Mouse (Mus musculus) midbrain, embryonic 12.5 days (tissue): ENCODE results near the gene Hydin. TPM values are rescaled to one million over a fixed set of nuclear protein-coding genes. Genes with fewer than 3 reads are reported as not detected.
A peak's percentile ranks its signal among the peaks of the same experiment; 100 is the strongest.

Experiments used
- ATAC-seq: fragments of 200-750 bp; cut with Nextera tagmentation; 2 replicates; pipeline ENCODE4 v1.8.0; 2017; ENCODE audit warnings: low read depth, moderate TSS enrichment, moderate library complexity; ENCODE audit not compliant: low FRiP score
- H3K27ac ChIP-seq: fragments of 300-500 bp; sonication (generic); replicated peaks from 2 replicates; pipeline ENCODE4 v1.5.1; 2016; ENCODE audit warnings: mild to moderate bottlenecking
- H3K27me3 ChIP-seq: fragments of 300-500 bp; sonication (generic); 2 replicates; pipeline ENCODE4 v1.6.1; 2016; ENCODE audit warnings: mild to moderate bottlenecking
- H3K36me3 ChIP-seq: fragments of 300-500 bp; sonication (generic); 2 replicates; pipeline ENCODE4 v1.6.1; 2016
- H3K4me1 ChIP-seq: fragments of 300-500 bp; sonication (generic); 2 replicates; pipeline ENCODE4 v1.6.1; 2016
- H3K4me2 ChIP-seq: fragments of 300-500 bp; sonication (generic); replicated peaks from 2 replicates; pipeline ENCODE4 v1.6.1; 2016; ENCODE audit warnings: mild to moderate bottlenecking, moderate library complexity
- H3K4me3 ChIP-seq: fragments of 300-500 bp; sonication (generic); 2 replicates; pipeline ENCODE4 v1.5.1; 2016; ENCODE audit warnings: mild to moderate bottlenecking
- H3K9ac ChIP-seq: fragments of 300-500 bp; sonication (generic); replicated peaks from 2 replicates; pipeline ENCODE4 v1.6.1; 2016; ENCODE audit warnings: mild to moderate bottlenecking, moderate library complexity
- H3K9me3 ChIP-seq: fragments of 300-500 bp; sonication (generic); 2 replicates; pipeline ENCODE4 v1.6.1; 2016; ENCODE audit warnings: mild to moderate bottlenecking
- WGBS: fragments of 180-500 bp; shearing (Covaris S2); methylation state at CpG from one replicate; pipeline ENCODE4 v1.1.7; 2016; 5-methylcytosine and 5-hydroxymethylcytosine counted together
- microRNA-seq: library from miRNA; unstranded; fragments of <30 nt; microRNA quantifications from one replicate; pipeline ENCODE4, GENCODE M21; 2017
- polyA plus RNA-seq: library from polyadenylated mRNA; unstranded; fragments of >200 nt; fragmentation: Nextera tagmentation; extraction: Ambion mirVana; gene quantifications from 2 replicates; pipeline ENCODE4 v1.2.1, GENCODE M21; 2016

The Hydin gene
- polyA plus RNA-seq, 1 experiment from 2014 or later, result 0.03 TPM

- Histone ChIP-seq H3K9ac (no peak overlapping the region), H3K4me2 (no peak overlapping the region), H3K4me1 (no peaks in the 10 kb centered on the region), H3K27ac (no peak overlapping the region), H3K4me3 (no peak overlapping the region), H3K9me3 (no peaks in the 10 kb centered on the region), H3K36me3 (peaks cover 47% of the 10 kb centered on the region), H3K27me3 (no peaks in the 10 kb centered on the region)
- no peak; the same call in 1 of the 2 replicates for ATAC-seq
- 54% methylated on average over 6 of the region's 6 CpGs for WGBS
These were observed 379.3 kb downstream of the Hydin start for GRCm38 (mm10) chr8:110646064-110646463.

GRCm38 (mm10) chr8:110648577-110648976 lies 381.8 kb downstream of the Hydin start:
- H3K9ac ChIP-seq, result no peak overlapping the region
- peaks cover 37% of the 10 kb centered on the region for H3K36me3 ChIP-seq
- H3K4me2 ChIP-seq, result no peak overlapping the region
- H3K27ac ChIP-seq, result no peak overlapping the region
- WGBS, result 92% methylated on average over 3 of the region's 3 CpGs
- H3K27me3 ChIP-seq, result no peaks in the 10 kb centered on the region
- H3K9me3 ChIP-seq, result no peaks in the 10 kb centered on the region
- H3K4me1 ChIP-seq, result no peaks in the 10 kb centered on the region
- ATAC-seq, result no peak
- no peak overlapping the region for H3K4me3 ChIP-seq

- 92% methylated on average over 6 of the region's 6 CpGs for WGBS
- Histone ChIP-seq H3K36me3 (peaks cover 34% of the 10 kb centered on the region), H3K27me3 (no peaks in the 10 kb centered on the region), H3K9ac (no peak overlapping the region), H3K4me1 (0 out of 2 replicates have a peak, but pooled peaks cover under 1% of the 10 kb centered on the region), H3K27ac (no peak overlapping the region), H3K4me3 (no peak overlapping the region), H3K4me2 (no peak overlapping the region), H3K9me3 (no peaks in the 10 kb centered on the region)
- no peak for ATAC-seq
These were observed 382.5 kb downstream of the Hydin start for GRCm38 (mm10) chr8:110649286-110649685.

- Histone ChIP-seq H3K4me1 (0 out of 2 replicates have a peak, but pooled peaks cover 7% of the 10 kb centered on the region), H3K27me3 (no peaks in the 10 kb centered on the region), H3K4me3 (no peak overlapping the region), H3K9me3 (no peaks in the 10 kb centered on the region), H3K4me2 (no peak overlapping the region), H3K36me3 (peaks cover 28% of the 10 kb centered on the region), H3K27ac (no peak overlapping the region), H3K9ac (no peak overlapping the region)
- 91% methylated on average over 9 of the region's 9 CpGs for WGBS
- ATAC-seq, result no peak
These were observed 384.1 kb downstream of the Hydin start for GRCm38 (mm10) chr8:110650838-110651237.

- Histone ChIP-seq H3K4me2 (no peak overlapping the region), H3K4me3 (no peak overlapping the region), H3K4me1 (0 out of 2 replicates have a peak, but pooled peaks cover 7% of the 10 kb centered on the region), H3K27me3 (no peaks in the 10 kb centered on the region), H3K27ac (no peak overlapping the region), H3K9me3 (no peaks in the 10 kb centered on the region), H3K36me3 (peaks cover 27% of the 10 kb centered on the region), H3K9ac (no peak overlapping the region)
- ATAC-seq, result no peak
- 90% methylated on average over 4 of the region's 4 CpGs for WGBS
These were observed 385.1 kb downstream of the Hydin start for GRCm38 (mm10) chr8:110651847-110652246.

GRCm38 (mm10) chr8:110654075-110655060 lies 387.6 kb downstream of the Hydin start:
- no peak for ATAC-seq
- H3K9me3 ChIP-seq, result no peaks in the 10 kb centered on the region
- H3K4me2 ChIP-seq, result no peak overlapping the region
- no peak overlapping the region for H3K4me3 ChIP-seq
- H3K36me3 ChIP-seq, result peaks cover 27% of the 10 kb centered on the region
- H3K4me1 ChIP-seq, result 0 out of 2 replicates have a peak, but pooled peaks cover 7% of the 10 kb centered on the region
- H3K27ac ChIP-seq, result 0 out of 2 replicates have a peak overlapping the region, but pooled peaks have one; percentile 30
- H3K27me3 ChIP-seq, result no peaks in the 10 kb centered on the region
- H3K9ac ChIP-seq, result no peak overlapping the region
- 64% methylated on average over 9 of the region's 9 CpGs for WGBS

- Histone ChIP-seq H3K27ac (no peak overlapping the region), H3K36me3 (peaks cover 17% of the 10 kb centered on the region), H3K9me3 (no peaks in the 10 kb centered on the region), H3K27me3 (no peaks in the 10 kb centered on the region), H3K9ac (no peak overlapping the region), H3K4me1 (0 out of 2 replicates have a peak, but pooled peaks cover 7% of the 10 kb centered on the region), H3K4me2 (no peak overlapping the region), H3K4me3 (no peak overlapping the region)
- 90% methylated on average over 1 of the region's 1 CpGs for WGBS
- no peak for ATAC-seq
These were observed 389.1 kb downstream of the Hydin start for GRCm38 (mm10) chr8:110655827-110656226.

GRCm38 (mm10) chr8:110657661-110658060 lies 390.9 kb downstream of the Hydin start:
- Histone ChIP-seq H3K9ac (no peak overlapping the region), H3K4me1 (0 out of 2 replicates have a peak, but pooled peaks cover 7% of the 10 kb centered on the region), H3K4me3 (no peak overlapping the region), H3K9me3 (no peaks in the 10 kb centered on the region), H3K4me2 (no peak overlapping the region), H3K36me3 (peaks cover 19% of the 10 kb centered on the region), H3K27me3 (no peaks in the 10 kb centered on the region), H3K27ac (no peak overlapping the region)
- no peak for ATAC-seq
- WGBS, result 98% methylated on average over 2 of the region's 2 CpGs

Small RNA genes within 50 kb of the gene (microRNA-seq; reads per million reads assigned to microRNA genes)
- gene Gm44489 (not detected), gene Gm47306 (not detected)

Other genes starting within 250 kb of the Hydin start
- not detected in 2 replicates for gene Chst4, start 227.2 kb upstream of the Hydin start, polyA plus RNA-seq
- gene Zfp612, start 187.2 kb upstream of the Hydin start, polyA plus RNA-seq, result 13.6 and 15.5 TPM in 2 replicates
- gene Gm21964, start 165.8 kb upstream of the Hydin start, polyA plus RNA-seq, result not detected in 2 replicates
- not detected in 2 replicates for gene Gm17720, start 164.2 kb upstream of the Hydin start, polyA plus RNA-seq
- 7.2 and 10.9 TPM in 2 replicates for gene Calb2, start 98.8 kb upstream of the Hydin start, polyA plus RNA-seq
- 11.8 and 13.6 TPM in 2 replicates for gene Cmtr2, start 51.3 kb upstream of the Hydin start, polyA plus RNA-seq